Mouse (Mus musculus): ENCODE results near the gene 1700003E16Rik. TPM values are rescaled to one million over a fixed set of nuclear protein-coding genes. Genes with fewer than 3 reads are reported as not detected.

1700003E16Rik gene
- total and polyA plus RNA-seq, 2 experiments from 2014 or later, result 10.2 to 12.7 TPM

DNA sequence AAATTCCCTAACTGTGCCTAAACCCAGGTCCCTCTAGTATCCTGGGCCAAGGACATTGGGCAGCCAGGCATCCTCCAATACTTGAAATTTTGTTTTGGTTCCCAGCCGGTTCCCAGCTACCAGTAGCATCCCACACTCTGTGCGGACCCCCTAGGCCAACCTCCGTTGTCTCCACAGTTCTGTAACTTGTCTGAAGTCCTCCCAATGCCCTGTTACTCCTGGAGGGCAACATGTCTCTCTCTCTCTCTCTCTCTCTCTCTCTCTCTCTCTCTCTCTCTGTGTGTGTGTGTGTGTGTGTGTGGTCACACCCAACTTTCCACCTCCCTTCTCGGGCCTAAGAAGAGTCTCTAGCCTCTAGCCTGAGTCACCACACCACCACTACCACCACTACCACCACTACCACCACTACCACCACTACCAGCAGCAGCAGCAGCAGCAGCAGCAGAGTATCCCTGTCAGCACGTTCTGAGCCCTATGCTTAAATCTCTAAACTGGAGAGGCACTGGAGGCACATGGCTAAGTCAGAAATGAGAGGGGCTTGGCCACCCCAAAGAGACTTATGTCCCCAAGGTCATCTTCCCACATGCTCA, 19.8 kb upstream of the 1700003E16Rik start:
- TF ChIP-seq CTCF (IDR thresholded peaks at IDR 0.05; ENCODE audit: low read depth), result no peak
- Histone ChIP-seq H3K36me3 (ENCODE audit: insufficient read depth, low read length) (no peaks in the 10 kb centered on the region), H3K27ac (peak overlapping the region; percentile 89), H3K27me3 (ENCODE audit: insufficient read depth, low read length) (no peaks in the 10 kb centered on the region), H3K4me2 (ENCODE audit: low read depth, low read length) (peak overlapping the region; percentile 55), H3K9ac (replicated peaks; ENCODE audit: low read length) (peak overlapping the region; percentile 46), H3K4me3 (ENCODE audit: low read length) (peak overlapping the region; percentile 28), H3K4me1 (ENCODE audit: insufficient read depth, low read length) (0 out of 2 replicates have a peak, but pooled peaks cover 8% of the 10 kb centered on the region), H3K9me3 (ENCODE audit: low read length) (no peaks in the 10 kb centered on the region)
- WGBS, result 19% methylated on average over 5 of the region's 5 CpGs
- ATAC-seq (peak; percentile 3; the same call in 1 of the 2 replicates), DNase-seq (ENCODE audit: low spot score) (no peak)

DNA sequence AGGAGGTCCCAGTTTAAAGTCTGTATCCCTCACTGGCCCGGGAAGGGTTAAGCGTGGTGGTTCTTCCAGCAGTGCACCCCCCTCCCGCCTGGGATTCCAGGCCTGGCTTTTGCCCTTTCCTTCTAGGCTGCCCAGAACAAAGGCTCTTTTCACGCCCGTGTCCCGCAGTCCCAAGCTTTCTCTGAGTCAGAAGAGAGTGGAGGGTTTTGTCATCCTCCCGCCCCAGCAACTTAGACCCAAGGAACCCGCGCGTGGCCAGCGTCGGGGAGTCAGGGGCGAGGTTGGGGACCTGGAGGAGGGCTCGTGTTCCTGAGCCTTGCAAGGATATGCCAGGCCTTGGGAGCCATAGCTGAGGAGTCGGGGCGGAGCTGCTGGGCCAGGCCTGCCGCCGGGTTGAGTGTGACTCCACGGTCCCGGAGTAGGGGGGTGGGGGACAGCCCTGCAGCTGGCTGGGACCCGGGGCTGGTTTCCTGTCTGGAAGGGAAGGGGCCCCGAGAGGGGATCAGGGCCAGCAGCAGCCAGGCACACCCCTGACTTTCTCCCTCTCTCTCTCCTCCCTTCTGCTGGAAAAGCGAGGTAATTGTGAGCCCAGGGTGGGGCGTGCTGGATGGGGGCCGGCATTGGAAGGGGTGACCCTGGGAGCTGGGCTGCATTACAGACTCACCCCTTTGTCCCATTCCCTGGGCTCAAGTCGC, 19.2 kb upstream of the 1700003E16Rik start:
- Histone ChIP-seq H3K9me3 (ENCODE audit: low read length) (no peaks in the 10 kb centered on the region), H3K4me2 (ENCODE audit: low read depth, low read length) (peak overlapping the region; percentile 55), H3K9ac (replicated peaks; ENCODE audit: low read length) (peak overlapping the region; percentile 46), H3K4me3 (ENCODE audit: low read length) (peak overlapping the region; percentile 28), H3K4me1 (ENCODE audit: insufficient read depth, low read length) (peaks cover 12% of the 10 kb centered on the region; the same call in 1 of the 2 replicates), H3K27ac (peak overlapping the region; percentile 89), H3K27me3 (ENCODE audit: insufficient read depth, low read length) (no peaks in the 10 kb centered on the region), H3K36me3 (ENCODE audit: insufficient read depth, low read length) (no peaks in the 10 kb centered on the region)
- DNase-seq (ENCODE audit: low spot score), result peak; percentile 71
- peak; percentile 76 for ATAC-seq
- 2% methylated on average over 25 of the region's 26 CpGs for WGBS
- TF ChIP-seq CTCF (IDR thresholded peaks at IDR 0.05; ENCODE audit: low read depth), result no peak

DNA sequence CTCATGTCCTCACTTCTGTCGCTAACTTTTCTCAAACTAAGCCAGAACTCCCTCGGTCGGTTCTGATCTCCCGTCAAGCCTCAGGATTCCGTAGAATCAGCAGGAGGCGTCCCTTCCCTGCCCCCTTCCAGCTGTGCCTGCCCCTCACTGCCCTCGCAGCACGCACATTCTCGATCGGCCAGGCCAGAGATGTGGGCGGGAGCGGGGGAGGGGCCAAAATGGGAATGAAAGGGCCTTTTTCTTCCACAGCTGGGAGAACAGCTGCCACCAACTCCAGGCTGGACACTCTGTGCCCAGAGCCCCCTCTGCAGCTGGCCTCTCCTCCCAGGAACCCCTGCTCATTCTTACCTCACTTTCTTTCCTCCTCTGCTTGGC, 18.6 kb upstream of the 1700003E16Rik start:
- H3K4me1 ChIP-seq (ENCODE audit: insufficient read depth, low read length), result peaks cover 18% of the 10 kb centered on the region; the same call in 1 of the 2 replicates
- H3K36me3 ChIP-seq (ENCODE audit: insufficient read depth, low read length), result no peaks in the 10 kb centered on the region
- DNase-seq (ENCODE audit: low spot score), result peak; percentile 68
- 3% methylated on average over 12 of the region's 12 CpGs for WGBS
- peak; percentile 54 for ATAC-seq
- H3K27me3 ChIP-seq (ENCODE audit: insufficient read depth, low read length), result no peaks in the 10 kb centered on the region
- no peaks in the 10 kb centered on the region for H3K9me3 ChIP-seq (ENCODE audit: low read length)
- TF ChIP-seq CTCF (IDR thresholded peaks at IDR 0.05; ENCODE audit: low read depth), result peak; percentile 3; the same call in 1 of the 2 replicates
- H3K4me2 ChIP-seq (ENCODE audit: low read depth, low read length), result peak overlapping the region; percentile 55
- H3K9ac ChIP-seq (replicated peaks; ENCODE audit: low read length), result peak overlapping the region; percentile 46
- peak overlapping the region; percentile 89 for H3K27ac ChIP-seq
- H3K4me3 ChIP-seq (ENCODE audit: low read length), result peak overlapping the region; percentile 28

DNA sequence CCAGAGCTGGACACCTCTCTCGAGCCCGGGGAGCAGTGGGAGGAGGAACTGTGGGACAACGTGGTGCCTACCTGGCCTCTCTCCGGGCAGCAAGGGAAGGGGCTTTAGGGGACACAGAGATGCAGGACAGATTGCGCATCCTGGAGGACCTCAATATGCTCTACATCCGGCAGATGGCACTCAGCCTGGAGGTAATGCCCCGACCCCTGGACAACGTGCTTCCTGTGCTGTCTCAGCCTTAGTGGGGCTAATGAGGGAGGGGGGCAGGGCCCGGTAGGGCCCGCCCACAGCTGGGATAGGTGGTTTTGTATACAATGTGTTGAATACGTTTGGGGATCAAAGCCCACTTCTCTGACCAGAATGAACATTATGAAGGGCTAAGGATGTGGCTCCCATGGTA, 18.1 kb upstream of the 1700003E16Rik start:
- H3K4me3 ChIP-seq (ENCODE audit: low read length), result peak overlapping the region; percentile 28
- H3K4me2 ChIP-seq (ENCODE audit: low read depth, low read length), result peak overlapping the region; percentile 55
- TF ChIP-seq CTCF (IDR thresholded peaks at IDR 0.05; ENCODE audit: low read depth), result peak; percentile 32; the same call in 1 of the 2 replicates
- H3K36me3 ChIP-seq (ENCODE audit: insufficient read depth, low read length), result no peaks in the 10 kb centered on the region
- H3K27me3 ChIP-seq (ENCODE audit: insufficient read depth, low read length), result no peaks in the 10 kb centered on the region
- H3K4me1 ChIP-seq (ENCODE audit: insufficient read depth, low read length), result peaks cover 18% of the 10 kb centered on the region; the same call in 1 of the 2 replicates
- peak overlapping the region; percentile 89 for H3K27ac ChIP-seq
- no peak overlapping the region for H3K9ac ChIP-seq (replicated peaks; ENCODE audit: low read length)
- no peaks in the 10 kb centered on the region for H3K9me3 ChIP-seq (ENCODE audit: low read length)
- WGBS, result 5% methylated on average over 11 of the region's 11 CpGs
- ATAC-seq, result peak; percentile 46; the same call in 1 of the 2 replicates
- peak; percentile 46 for DNase-seq (ENCODE audit: low spot score)

DNA sequence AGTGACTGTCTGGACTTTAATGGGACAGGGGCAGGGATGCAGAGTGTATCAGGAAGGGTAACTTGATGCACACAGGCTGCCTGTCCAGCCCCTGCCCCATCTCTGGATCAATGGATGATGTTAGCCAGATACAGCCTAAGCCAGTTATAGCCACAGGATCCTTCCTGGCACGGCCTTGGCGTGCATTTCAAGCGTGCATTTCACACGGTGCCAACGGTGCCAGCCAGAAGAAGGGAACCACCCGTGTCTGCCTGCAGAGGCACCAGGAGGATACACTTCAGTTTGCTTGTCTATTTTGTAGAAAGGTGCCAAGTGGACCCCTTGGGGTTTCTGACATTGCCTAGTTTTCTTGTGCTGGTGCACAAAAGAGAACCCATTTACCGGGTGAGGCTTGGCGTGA, 16.2 kb upstream of the 1700003E16Rik start:
- H3K9me3 ChIP-seq (ENCODE audit: low read length), result no peaks in the 10 kb centered on the region
- ATAC-seq (no peak), DNase-seq (ENCODE audit: low spot score) (no peak)
- H3K4me3 ChIP-seq (ENCODE audit: low read length), result no peak overlapping the region
- no peak overlapping the region for H3K4me2 ChIP-seq (ENCODE audit: low read depth, low read length)
- peaks cover 18% of the 10 kb centered on the region; the same call in 1 of the 2 replicates for H3K4me1 ChIP-seq (ENCODE audit: insufficient read depth, low read length)
- 67% methylated on average over 8 of the region's 8 CpGs for WGBS
- H3K27me3 ChIP-seq (ENCODE audit: insufficient read depth, low read length), result no peaks in the 10 kb centered on the region
- H3K36me3 ChIP-seq (ENCODE audit: insufficient read depth, low read length), result no peaks in the 10 kb centered on the region
- no peak overlapping the region for H3K27ac ChIP-seq
- no peak overlapping the region for H3K9ac ChIP-seq (replicated peaks; ENCODE audit: low read length)
- no peak for TF ChIP-seq CTCF (IDR thresholded peaks at IDR 0.05; ENCODE audit: low read depth)

DNA sequence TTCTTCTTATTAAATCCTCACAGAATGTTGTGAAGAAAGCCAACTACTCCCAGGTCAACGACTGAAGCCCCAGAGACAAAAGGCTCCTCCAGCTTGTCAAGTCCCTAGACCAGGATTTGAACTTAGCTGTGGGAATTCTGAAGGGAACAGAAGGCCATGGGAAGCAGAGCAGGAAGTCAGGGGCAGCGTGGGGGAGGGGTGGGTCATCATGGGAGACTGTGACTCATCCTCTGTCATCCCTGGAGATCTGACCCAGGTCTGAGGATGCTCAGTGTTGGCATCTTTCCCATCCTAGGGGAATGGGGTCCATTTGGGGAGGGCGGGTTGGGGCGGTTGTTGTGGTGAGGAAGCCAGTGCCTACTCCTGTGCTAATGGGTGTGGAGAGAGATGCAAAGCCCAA, 14.6 kb upstream of the 1700003E16Rik start:
- H3K9ac ChIP-seq (replicated peaks; ENCODE audit: low read length), result peak overlapping the region; percentile 59
- H3K27ac ChIP-seq, result peak overlapping the region; percentile 60; the same call in 1 of the 2 replicates
- peak overlapping the region; percentile 65 for H3K4me2 ChIP-seq (ENCODE audit: low read depth, low read length)
- peaks cover 12% of the 10 kb centered on the region; the same call in 1 of the 2 replicates for H3K4me1 ChIP-seq (ENCODE audit: insufficient read depth, low read length)
- TF ChIP-seq CTCF (IDR thresholded peaks at IDR 0.05; ENCODE audit: low read depth), result no peak
- DNase-seq (ENCODE audit: low spot score), result no peak
- no peaks in the 10 kb centered on the region for H3K9me3 ChIP-seq (ENCODE audit: low read length)
- no peak; the same call in 1 of the 2 replicates for ATAC-seq
- no peaks in the 10 kb centered on the region for H3K36me3 ChIP-seq (ENCODE audit: insufficient read depth, low read length)
- 36% methylated on average over 4 of the region's 4 CpGs for WGBS
- H3K27me3 ChIP-seq (ENCODE audit: insufficient read depth, low read length), result no peaks in the 10 kb centered on the region
- peak overlapping the region; percentile 35; the same call in 1 of the 2 replicates for H3K4me3 ChIP-seq (ENCODE audit: low read length)
